Mouse (Mus musculus) forebrain, embryonic 12.5 days (tissue): ENCODE results near the gene Zfp598. TPM values are rescaled to one million over a fixed set of nuclear protein-coding genes. Genes with fewer than 3 reads are reported as not detected.

Experiments
- ATAC-seq: fragments of 200-750 bp; cut with Nextera tagmentation; 2 replicates; pipeline ENCODE4 v1.8.0; 2017; ENCODE audit warnings: moderate TSS enrichment; ENCODE audit not compliant: low FRiP score
- H3K27ac ChIP-seq: fragments of 300-500 bp; sonication (generic); 2 replicates; pipeline ENCODE4 v1.5.1; 2016; ENCODE audit warnings: mild to moderate bottlenecking
- H3K27me3 ChIP-seq: fragments of 300-500 bp; sonication (generic); 2 replicates; pipeline ENCODE4 v1.6.1; 2016; ENCODE audit warnings: mild to moderate bottlenecking
- H3K36me3 ChIP-seq: fragments of 300-500 bp; sonication (generic); replicated peaks from 2 replicates; pipeline ENCODE4 v1.6.1; 2016; ENCODE audit warnings: mild to moderate bottlenecking
- H3K4me1 ChIP-seq: fragments of 300-500 bp; sonication (generic); 2 replicates; pipeline ENCODE4 v1.6.1; 2016
- H3K4me2 ChIP-seq: fragments of 300-500 bp; sonication (generic); 2 replicates; pipeline ENCODE4 v1.6.1; 2016; ENCODE audit warnings: mild to moderate bottlenecking, moderate library complexity
- H3K4me3 ChIP-seq: fragments of 300-500 bp; sonication (generic); replicated peaks from 2 replicates; pipeline ENCODE4 v1.5.1; 2016; ENCODE audit warnings: mild to moderate bottlenecking
- H3K9ac ChIP-seq: fragments of 300-500 bp; sonication (generic); 2 replicates; pipeline ENCODE4 v1.6.1; 2016; ENCODE audit warnings: mild to moderate bottlenecking
- H3K9me3 ChIP-seq: fragments of 300-500 bp; sonication (generic); 2 replicates; pipeline ENCODE4 v1.6.1; 2016
- WGBS: fragments of 180-500 bp; shearing (Covaris S2); methylation state at CpG from one replicate; pipeline ENCODE4 v1.1.7; 2016; 5-methylcytosine and 5-hydroxymethylcytosine counted together
- polyA plus RNA-seq: library from polyadenylated mRNA; unstranded; fragments of >200 nt; fragmentation: Nextera tagmentation; extraction: Ambion mirVana; gene quantifications from 2 replicates; pipeline ENCODE4 v1.2.1, GENCODE M21; 2016

The Zfp598 gene
- 25.5 and 26.9 TPM in 2 replicates for polyA plus RNA-seq

- Histone ChIP-seq H3K9ac (peak within 1 kb of the TSS; percentile 99), H3K4me3 (peak within 1 kb of the TSS; percentile 99), H3K4me2 (peak within 1 kb of the TSS; percentile 86), H3K27ac (peak within 1 kb of the TSS; percentile 85), H3K27me3 (peaks cover 4% of the 10 kb centered on the region; the same call in 1 of the 2 replicates), H3K9me3 (no peaks in the 10 kb centered on the region), H3K4me1 (peaks cover 38% of the 10 kb centered on the region), H3K36me3 (no peaks in the 10 kb centered on the region; the same call in 1 of the 2 replicates)
- WGBS: under 1% methylated on average over 71 of the region's 80 CpGs
- peak; percentile 99 for ATAC-seq
Measured at GRCm38 (mm10) chr17:24669545-24670245, at the start of gene Zfp598. Gene Zfp598, plus strand, starts transcription at chr17:24669687.

- ATAC-seq: no peak
Measured at GRCm38 (mm10) chr17:24625472-24625871, 44.0 kb upstream of the Zfp598 start.

GRCm38 (mm10) chr17:24628646-24629045 lies 40.8 kb upstream of the Zfp598 start:
- peaks cover 63% of the 10 kb centered on the region for H3K36me3 ChIP-seq
- no peak for ATAC-seq
- 49% methylated on average over 5 of the region's 5 CpGs for WGBS
- H3K27ac ChIP-seq: no peak overlapping the region
- H3K9me3 ChIP-seq: no peaks in the 10 kb centered on the region
- no peak overlapping the region for H3K9ac ChIP-seq
- no peak overlapping the region for H3K4me2 ChIP-seq
- no peaks in the 10 kb centered on the region for H3K27me3 ChIP-seq
- peaks cover 19% of the 10 kb centered on the region for H3K4me1 ChIP-seq
- H3K4me3 ChIP-seq: no peak overlapping the region

More at GRCm38 (mm10) chr17:24625472-24625871, 44.0 kb upstream of the Zfp598 start:
- Histone ChIP-seq H3K4me1 (no peaks in the 10 kb centered on the region), H3K27ac (no peak overlapping the region), H3K9me3 (no peaks in the 10 kb centered on the region), H3K4me3 (no peak overlapping the region), H3K9ac (no peak overlapping the region), H3K27me3 (no peaks in the 10 kb centered on the region), H3K4me2 (no peak overlapping the region), H3K36me3 (peaks cover 92% of the 10 kb centered on the region)
- WGBS: 94% methylated on average over 8 of the region's 8 CpGs

GRCm38 (mm10) chr17:24630072-24630471 lies 39.4 kb upstream of the Zfp598 start:
- Histone ChIP-seq H3K9me3 (no peaks in the 10 kb centered on the region), H3K27ac (no peak overlapping the region), H3K27me3 (no peaks in the 10 kb centered on the region), H3K4me2 (no peak overlapping the region), H3K36me3 (peaks cover 49% of the 10 kb centered on the region), H3K4me3 (no peak overlapping the region), H3K9ac (no peak overlapping the region), H3K4me1 (peaks cover 19% of the 10 kb centered on the region)
- 90% methylated on average over 14 of the region's 14 CpGs for WGBS
- ATAC-seq: no peak

- peak; percentile 90 for ATAC-seq
- Histone ChIP-seq H3K27ac (peak within 1 kb of the TSS; percentile 69), H3K9me3 (no peaks in the 10 kb centered on the region), H3K4me1 (peaks cover 19% of the 10 kb centered on the region), H3K9ac (peak within 1 kb of the TSS; percentile 71), H3K4me2 (peak within 1 kb of the TSS; percentile 91), H3K27me3 (no peaks in the 10 kb centered on the region), H3K36me3 (peaks cover 29% of the 10 kb centered on the region), H3K4me3 (peak within 1 kb of the TSS; percentile 76)
- 1% methylated on average over 51 of the region's 51 CpGs for WGBS
Measured at GRCm38 (mm10) chr17:24632167-24632812, 37.2 kb upstream of the Zfp598 start, which contains the start of the genes Tsc2 and Nthl1. Gene Tsc2, minus strand, starts transcription at chr17:24632630. Gene Nthl1, plus strand, starts transcription at chr17:24632680.

- Histone ChIP-seq H3K36me3 (peaks cover 22% of the 10 kb centered on the region), H3K27me3 (no peaks in the 10 kb centered on the region), H3K9me3 (no peaks in the 10 kb centered on the region), H3K27ac (peak overlapping the region; percentile 69), H3K4me1 (peaks cover 19% of the 10 kb centered on the region), H3K4me3 (peak overlapping the region; percentile 76), H3K4me2 (peak overlapping the region; percentile 91), H3K9ac (peak overlapping the region; percentile 71)
- 11% methylated on average over 22 of the region's 22 CpGs for WGBS
- peak; percentile 52 for ATAC-seq
Measured at GRCm38 (mm10) chr17:24632813-24633449, 36.6 kb upstream of the Zfp598 start.

- Histone ChIP-seq H3K9me3 (no peaks in the 10 kb centered on the region), H3K36me3 (peaks cover 25% of the 10 kb centered on the region), H3K4me2 (no peak overlapping the region), H3K27ac (no peak overlapping the region), H3K27me3 (no peaks in the 10 kb centered on the region), H3K4me1 (peaks cover 19% of the 10 kb centered on the region), H3K9ac (no peak overlapping the region), H3K4me3 (no peak overlapping the region)
- ATAC-seq: no peak
- 95% methylated on average over 11 of the region's 11 CpGs for WGBS
Measured at GRCm38 (mm10) chr17:24633831-24634230, 35.7 kb upstream of the Zfp598 start.

- H3K4me3 ChIP-seq: no peak overlapping the region
- no peak overlapping the region for H3K9ac ChIP-seq
- H3K9me3 ChIP-seq: no peaks in the 10 kb centered on the region
- H3K27me3 ChIP-seq: no peaks in the 10 kb centered on the region
- H3K4me1 ChIP-seq: peaks cover 19% of the 10 kb centered on the region
- no peak overlapping the region for H3K27ac ChIP-seq
- peaks cover 14% of the 10 kb centered on the region for H3K36me3 ChIP-seq
- no peak overlapping the region for H3K4me2 ChIP-seq
- ATAC-seq: no peak
- 93% methylated on average over 4 of the region's 4 CpGs for WGBS
Measured at GRCm38 (mm10) chr17:24635024-24635423, 34.5 kb upstream of the Zfp598 start.

GRCm38 (mm10) chr17:24635694-24636093 lies 33.8 kb upstream of the Zfp598 start:
- no peak overlapping the region for H3K9ac ChIP-seq
- 98% methylated on average over 5 of the region's 5 CpGs for WGBS
- no peak overlapping the region for H3K4me3 ChIP-seq
- H3K4me2 ChIP-seq: no peak overlapping the region
- no peaks in the 10 kb centered on the region for H3K27me3 ChIP-seq
- H3K36me3 ChIP-seq: peaks cover 8% of the 10 kb centered on the region; the same call in 1 of the 2 replicates
- H3K27ac ChIP-seq: no peak overlapping the region
- peaks cover 19% of the 10 kb centered on the region for H3K4me1 ChIP-seq
- no peaks in the 10 kb centered on the region for H3K9me3 ChIP-seq
- no peak for ATAC-seq

- Histone ChIP-seq H3K27me3 (no peaks in the 10 kb centered on the region), H3K4me2 (no peak overlapping the region), H3K9me3 (no peaks in the 10 kb centered on the region), H3K36me3 (0 out of 2 replicates have a peak, but pooled peaks cover 7% of the 10 kb centered on the region), H3K27ac (no peak overlapping the region), H3K4me3 (no peak overlapping the region), H3K4me1 (peaks cover 10% of the 10 kb centered on the region), H3K9ac (no peak overlapping the region)
- WGBS: 63% methylated on average over 5 of the region's 5 CpGs
- ATAC-seq: no peak
Measured at GRCm38 (mm10) chr17:24636781-24637481, 32.6 kb upstream of the Zfp598 start.

- Histone ChIP-seq H3K9ac (no peak overlapping the region; the same call in 1 of the 2 replicates), H3K27ac (no peak overlapping the region)
- ATAC-seq: no peak
Measured at GRCm38 (mm10) chr17:24638214-24638613, 31.3 kb upstream of the Zfp598 start.

More at GRCm38 (mm10) chr17:24638214-24638613, 31.3 kb upstream of the Zfp598 start:
- no peaks in the 10 kb centered on the region for H3K9me3 ChIP-seq
- H3K27me3 ChIP-seq: no peaks in the 10 kb centered on the region
- H3K36me3 ChIP-seq: 0 out of 2 replicates have a peak, but pooled peaks cover 7% of the 10 kb centered on the region
- H3K4me2 ChIP-seq: no peak overlapping the region
- peaks cover 4% of the 10 kb centered on the region for H3K4me1 ChIP-seq
- H3K4me3 ChIP-seq: no peak overlapping the region
- WGBS: 97% methylated on average over 4 of the region's 4 CpGs
